Mouse (Mus musculus): Measurements from ENCODE around the gene Castor1. TPM values are rescaled to one million over a fixed set of nuclear protein-coding genes. Genes with fewer than 3 reads are reported as not detected.
A peak's percentile ranks its signal among the peaks of the same experiment; 100 is the strongest.

Gene Castor1
- total RNA-seq, 2 experiments from 2014 or later, result 5.6 to 8.3 TPM

DNA sequence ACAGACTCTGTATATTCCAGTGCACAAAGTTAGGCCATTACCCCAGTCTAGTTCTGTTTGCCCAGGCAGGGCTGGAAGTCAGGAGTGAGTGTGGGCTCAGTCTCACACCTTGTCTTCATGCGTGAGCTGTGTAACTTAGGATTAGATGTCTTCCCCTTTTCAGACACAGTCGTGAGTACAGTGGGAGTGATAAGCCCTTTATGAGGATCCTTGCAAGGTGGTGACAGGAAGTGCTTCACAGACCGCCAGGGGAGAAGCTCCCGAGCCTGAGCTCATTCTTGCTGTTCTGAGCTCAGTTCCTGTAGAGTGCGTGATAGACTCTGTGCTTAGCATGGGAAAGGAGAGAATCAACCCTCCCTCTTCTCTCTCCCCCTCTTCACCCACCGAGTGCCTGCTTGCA, 11.5 kb upstream of the Castor1 start:
- no peak for DNase-seq

DNA sequence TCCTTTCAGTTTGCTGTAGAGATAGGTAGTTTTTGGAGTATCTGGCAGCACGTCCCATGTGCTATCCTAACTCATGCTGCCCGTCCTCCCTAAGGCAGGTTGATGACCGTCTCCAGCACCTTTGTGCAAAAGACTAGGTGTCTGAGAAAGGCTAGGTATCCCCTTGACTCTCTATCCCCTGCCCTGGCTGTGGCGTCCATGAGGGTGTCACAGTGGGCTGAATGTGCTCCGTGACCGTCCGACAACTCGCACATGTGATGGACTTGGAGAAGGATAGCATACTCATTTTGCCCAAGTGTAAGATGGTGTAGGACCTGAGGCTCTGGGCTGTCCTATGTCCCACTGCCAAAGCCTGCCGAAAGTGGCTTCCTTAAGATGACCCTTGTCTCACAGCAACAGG, 10.4 kb upstream of the Castor1 start:
- no peak for DNase-seq

DNA sequence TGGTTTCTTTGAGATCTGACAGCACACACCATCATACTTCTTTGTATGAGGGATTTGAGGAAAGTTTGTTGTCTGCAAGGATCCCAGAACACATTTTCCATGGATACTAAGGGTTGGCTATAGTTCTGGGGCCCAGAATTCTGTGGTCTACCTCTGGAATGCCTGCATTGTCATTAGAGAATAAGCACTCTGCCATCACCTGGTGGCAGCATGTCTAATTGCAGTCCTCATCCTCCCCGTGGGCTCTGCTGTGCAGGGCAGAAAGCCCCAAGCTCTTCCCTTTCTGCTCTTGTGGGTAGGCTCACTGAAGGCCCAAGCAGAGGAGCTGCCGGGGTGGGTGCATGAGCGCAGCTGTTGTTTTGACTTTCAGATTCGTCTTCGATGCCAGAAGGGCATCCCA, 8.5 kb upstream of the Castor1 start:
- no peak for DNase-seq

DNA sequence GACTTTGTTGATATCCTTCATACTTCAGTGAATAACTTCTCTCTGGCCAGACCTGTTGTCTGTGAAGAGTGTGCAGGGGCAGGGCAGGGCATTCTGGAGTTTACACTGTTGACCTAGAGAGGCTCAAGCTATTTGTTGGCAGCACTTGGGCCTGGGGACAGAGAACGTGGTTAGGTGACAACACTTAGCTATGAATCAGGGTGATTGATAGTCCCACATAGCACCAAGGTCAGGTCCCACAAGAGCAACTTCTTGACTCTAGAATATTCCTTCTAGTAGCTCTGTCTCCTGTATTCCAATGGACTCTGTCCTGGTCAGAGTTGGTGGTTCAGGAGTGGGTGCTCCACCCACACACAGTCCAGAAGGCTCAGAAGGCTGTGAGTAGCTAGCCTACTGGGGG, 7.2 kb upstream of the Castor1 start:
- DNase-seq, result peak; percentile 47

DNA sequence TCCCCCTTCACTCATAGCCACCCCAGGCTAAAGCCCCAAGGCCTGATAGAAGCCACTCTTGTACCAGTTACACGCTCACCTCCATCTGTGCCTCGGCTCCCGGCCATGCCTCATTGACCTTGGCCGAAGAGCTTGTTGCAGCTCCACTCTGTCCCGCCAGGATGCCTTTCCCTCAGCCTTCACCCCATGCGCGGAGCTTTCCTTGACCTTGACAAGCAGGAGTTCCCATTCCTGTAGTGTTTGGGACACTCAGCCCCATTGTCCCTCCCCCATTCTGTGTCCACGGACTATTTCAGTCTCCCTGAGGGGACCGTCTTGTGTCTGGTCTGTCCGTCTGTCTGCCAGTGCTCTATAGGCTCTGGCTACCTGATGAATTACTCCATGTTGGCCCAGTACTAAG, 4.9 kb upstream of the Castor1 start:
- peak; percentile 50 for DNase-seq

DNA sequence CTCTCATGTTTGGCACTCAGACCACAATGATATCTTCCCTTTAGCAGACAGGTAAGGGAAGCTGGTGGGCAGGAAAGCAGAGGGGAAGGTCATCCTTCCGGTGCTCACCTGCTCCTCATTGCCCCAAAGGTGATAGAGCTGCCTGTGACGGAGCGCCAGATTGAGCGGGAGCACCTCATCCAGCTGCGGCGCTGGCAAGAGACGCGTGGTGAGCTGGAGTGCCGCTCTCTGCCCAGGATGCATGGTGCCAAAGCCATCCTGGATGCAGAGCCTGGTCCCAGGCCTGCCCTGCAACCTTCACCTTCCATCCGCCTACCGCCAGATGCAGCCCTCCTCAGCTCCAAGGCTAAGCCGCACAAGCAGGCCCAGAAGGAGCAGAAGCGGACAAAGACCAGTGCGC, 3.5 kb upstream of the Castor1 start:
- no peak for DNase-seq

DNA sequence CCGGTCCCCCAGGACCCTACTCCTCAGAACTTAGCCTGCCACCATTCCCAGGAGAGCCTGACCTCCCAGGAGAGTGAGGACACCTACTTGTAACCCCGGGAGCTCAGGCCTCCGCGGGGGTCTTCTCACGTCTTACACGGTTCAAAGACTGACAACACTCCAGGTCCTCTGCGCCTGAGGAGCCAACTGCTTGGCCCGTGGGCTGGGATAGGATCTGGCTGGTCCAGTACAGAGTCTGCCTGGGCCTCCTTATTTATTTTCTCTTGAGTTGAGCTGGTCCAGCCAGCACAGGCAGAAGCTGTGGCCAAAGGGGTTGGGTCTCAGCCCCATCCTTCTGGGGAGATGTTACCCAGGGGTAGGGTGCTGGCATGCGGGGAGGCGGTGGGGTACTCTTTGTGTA, 3.0 kb upstream of the Castor1 start:
- DNase-seq, result no peak

DNA sequence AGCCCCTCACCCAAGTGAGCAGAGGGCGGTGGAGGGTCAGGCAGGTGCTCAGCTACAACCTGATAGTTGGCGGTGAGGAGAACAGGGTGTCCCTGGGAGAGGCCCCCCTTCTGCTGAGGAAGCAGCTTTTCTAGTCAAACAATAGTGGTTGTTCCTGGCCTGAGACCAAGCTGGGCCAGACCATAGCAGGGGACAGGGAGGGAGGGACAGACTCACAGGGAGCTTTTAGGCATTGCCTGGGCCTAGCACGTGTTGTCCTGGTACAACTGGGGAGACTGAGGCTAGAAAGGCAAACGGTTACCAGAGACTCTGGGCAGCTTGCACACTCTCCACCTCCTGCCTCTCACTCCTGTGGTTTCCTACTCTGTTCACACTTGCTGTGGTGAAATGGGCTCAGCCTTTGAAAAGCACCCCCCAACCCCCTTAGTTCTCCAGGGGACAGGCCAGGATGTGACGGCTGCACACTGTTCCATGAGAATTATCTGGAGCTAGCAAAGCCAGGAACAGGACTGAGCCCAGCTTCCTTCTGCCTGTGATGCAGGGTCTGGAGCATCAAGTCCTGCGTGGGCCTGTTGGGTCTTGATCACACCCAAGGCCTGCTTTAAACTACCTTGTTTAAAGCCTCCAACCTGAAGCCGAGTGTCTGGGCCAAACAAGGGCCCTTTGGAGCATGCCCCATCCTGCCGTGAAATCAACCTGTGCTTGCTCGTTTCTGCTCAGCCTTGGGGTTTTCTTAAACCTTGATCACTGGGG, 1.6 kb upstream of the Castor1 start:
- DNase-seq, result peak; percentile 54

DNA sequence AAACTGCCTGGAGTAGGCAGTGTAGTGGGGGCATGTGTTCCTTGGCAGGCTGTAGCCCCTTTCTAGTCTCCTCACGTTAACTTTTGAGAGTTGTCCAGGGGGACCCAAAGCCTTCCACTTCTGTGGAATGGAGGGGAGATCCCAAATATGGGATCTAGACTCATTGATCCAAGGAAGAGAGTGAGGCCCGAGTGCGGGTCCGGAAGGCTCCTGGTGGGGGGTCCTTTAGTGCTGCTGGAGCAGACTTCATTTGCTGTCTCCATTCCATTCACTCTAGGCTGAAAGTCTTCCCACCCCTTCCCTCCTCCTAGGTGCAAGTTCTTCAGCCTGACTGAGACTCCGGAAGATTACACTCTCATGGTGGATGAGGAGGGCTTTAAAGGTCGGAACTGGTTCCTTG, 612 bp downstream of the Castor1 start:
- no peak for DNase-seq

DNA sequence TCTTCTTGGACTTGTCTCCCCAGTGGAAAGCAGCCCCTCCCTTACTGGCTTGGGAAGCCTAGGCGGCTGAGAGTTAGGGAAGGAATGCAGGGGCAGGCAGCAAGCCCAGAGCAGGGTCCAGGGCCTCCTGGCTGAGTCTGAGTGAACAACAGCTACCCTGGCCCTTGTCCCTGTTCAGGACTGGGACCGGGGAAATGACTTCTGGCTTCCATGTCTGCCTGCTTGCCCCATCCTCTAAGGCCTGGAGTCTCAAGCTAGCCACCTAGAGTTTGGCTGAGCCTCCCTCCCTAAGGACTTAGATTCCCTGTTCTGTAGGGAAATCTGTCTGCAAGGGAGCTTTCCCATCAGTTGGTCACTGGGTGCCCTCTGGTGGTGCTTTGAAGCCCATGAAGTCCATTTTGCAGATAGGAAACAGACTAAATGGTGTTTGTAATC, 1.3 kb downstream of the Castor1 start:
- DNase-seq, result peak; percentile 85

DNA sequence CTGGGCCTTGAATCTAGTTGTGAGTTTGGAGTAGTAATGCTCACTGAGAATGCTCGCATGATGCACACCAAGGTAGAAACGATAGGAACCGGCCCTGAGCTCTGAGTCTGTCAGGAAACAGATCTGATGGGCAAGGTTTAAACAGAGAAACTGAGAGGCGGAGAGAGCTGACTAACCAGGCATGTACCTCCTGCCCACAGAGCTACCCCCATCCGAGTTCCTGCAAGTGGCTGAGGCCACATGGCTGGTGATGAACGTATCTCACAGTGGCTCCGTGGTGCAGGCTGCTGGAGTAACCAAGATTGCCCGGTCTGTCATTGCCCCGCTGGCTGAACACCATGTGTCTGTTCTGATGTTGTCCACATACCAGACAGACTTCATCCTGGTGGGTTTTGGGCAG, 1.9 kb downstream of the Castor1 start:
- DNase-seq, result no peak

DNA sequence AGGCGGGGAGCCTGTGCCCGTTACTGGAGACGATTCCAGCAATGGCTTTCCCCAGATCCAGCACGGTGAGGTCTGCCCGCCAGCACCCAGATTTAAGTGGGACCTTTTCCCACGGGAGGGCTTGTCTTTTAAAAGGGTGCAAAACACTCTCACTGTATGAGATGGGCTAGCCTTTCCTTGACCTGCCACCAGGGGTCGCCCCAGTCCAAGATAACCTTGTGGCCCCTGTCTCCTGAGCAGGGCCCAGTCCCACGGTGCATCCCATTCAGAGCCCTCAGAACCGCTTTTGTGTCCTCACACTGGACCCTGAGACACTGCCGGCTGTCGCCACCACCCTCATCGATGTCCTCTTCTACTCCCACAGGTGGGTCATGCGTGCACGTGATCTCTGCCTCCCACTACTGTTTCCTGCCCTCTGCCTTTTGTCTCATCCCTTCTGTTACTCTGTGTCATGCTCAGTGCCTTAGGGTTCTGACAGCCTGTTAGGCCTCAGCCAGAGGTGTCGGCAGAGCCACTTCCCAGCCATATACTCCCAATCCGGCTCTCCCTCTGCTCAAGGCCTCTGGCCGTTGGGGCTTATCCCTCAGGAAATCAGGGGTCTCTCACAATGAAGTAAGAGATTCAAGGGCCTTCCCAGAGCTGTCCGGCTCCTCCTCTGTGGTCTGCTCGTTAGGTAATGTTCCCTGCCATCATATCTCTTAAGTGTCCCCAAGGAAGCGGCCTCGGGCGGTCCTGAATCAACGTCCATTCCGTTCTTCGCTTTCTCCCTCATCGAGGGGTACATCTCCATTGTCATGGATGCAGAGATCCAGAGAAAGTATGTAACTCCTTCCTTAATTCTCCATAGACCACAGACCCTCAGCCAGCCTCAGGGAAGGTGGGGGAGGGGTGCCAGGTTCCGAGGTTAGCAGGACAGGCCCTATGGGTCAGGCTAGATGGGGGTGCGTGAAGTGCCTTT, 2.7 kb downstream of the Castor1 start:
- DNase-seq, result peak; percentile 92

DNA sequence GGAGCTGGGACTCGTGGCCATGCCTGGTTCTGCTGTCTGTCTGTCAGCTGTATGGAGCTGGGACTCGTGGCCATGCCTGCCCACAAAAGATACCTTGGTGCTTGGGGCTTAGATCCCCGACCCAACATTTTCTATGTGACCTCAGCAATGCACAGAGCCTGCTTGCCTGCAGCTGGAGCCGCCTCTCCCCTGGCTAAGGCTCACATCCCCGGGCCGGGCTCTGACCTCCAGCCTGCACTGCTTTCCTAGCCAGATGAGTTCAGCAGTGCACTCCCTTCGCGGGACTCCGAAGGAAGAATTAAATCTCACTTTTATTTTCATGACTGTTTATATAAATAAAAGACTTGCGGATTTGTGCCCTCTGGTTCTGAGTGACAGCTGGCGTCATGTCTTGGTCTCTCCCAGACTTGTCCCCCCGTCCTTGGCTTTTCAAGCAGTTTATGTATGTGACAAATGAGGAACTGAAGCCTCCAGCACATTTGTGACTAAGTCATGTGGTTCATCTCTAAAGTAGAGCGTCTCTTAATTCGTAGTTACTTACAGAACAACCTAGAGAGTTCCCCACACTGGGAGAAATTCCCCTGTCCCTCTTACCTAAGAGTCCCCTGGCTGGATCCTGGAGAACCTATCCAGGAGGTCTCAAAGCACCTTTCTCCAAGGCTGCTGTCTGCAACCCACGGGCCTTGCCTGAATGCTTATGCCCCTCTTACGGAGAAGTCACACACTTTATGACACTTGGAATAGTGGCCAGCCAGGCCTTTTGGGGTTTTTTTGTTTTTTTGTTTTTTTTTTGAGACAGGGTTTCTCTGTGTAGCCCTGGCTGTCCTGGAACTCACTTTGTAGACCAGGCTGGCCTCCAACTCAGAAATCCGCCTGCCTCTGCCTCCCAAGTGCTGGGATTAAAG, 4.3 kb downstream of the Castor1 start:
- no peak for DNase-seq

DNA sequence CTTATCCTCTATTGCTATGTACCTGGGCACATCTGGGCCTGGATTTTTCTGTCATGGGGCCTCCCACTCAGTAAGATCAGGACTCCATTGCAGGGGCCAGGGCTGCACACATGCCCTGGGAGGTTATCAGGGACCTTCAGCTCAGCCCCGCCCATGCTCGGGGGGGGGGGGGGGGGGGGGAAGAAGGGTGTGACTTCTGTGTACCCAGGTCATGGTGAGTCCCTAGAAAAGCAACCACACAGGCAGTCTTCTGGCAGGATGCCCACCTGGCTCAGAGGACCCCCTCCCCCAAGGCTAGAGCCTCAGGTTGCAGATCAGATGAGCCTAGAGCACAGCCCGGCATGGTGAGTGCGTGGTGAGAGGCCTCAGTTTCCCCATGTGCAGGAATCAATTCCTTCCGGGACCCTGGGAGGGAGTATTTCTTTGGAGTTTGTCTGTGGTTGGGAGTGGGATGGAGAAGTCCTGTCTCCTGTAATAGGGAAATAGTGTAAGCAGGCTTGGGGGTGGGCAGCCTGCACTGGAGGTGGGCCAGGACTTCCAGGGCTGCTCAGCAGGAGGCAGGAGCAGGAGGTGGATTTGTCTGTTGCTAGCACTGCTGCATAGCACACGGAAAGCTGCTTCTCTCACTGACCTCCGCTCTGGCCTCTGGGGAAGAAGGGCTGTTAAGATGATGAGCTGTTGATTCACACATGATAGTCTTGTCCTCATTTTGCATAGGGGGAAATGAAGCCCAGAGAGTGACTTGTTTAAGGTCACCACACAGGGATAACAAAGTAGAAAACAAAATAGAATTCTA, 5.6 kb downstream of the Castor1 start:
- DNase-seq, result no peak

DNA sequence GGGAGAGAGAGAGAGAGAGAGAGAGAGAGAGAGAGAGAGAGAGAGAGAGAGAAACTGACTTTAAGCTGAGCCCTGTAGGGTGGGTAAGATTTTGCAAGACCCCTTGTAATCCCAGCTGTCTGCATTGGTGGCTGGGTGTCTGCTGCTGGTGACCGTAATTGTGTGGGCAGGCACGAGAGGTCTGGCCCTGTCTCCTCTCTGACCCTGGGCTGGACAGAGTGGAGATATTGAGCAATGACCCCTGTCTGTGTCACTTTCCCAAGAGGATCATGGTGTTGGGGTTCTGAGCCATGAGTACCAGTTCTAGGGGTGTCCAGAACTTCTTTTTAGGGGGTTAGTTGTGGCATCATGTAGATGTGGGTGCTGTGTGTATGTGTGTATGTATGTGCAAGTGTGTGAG, 6.2 kb downstream of the Castor1 start:
- DNase-seq, result no peak

DNA sequence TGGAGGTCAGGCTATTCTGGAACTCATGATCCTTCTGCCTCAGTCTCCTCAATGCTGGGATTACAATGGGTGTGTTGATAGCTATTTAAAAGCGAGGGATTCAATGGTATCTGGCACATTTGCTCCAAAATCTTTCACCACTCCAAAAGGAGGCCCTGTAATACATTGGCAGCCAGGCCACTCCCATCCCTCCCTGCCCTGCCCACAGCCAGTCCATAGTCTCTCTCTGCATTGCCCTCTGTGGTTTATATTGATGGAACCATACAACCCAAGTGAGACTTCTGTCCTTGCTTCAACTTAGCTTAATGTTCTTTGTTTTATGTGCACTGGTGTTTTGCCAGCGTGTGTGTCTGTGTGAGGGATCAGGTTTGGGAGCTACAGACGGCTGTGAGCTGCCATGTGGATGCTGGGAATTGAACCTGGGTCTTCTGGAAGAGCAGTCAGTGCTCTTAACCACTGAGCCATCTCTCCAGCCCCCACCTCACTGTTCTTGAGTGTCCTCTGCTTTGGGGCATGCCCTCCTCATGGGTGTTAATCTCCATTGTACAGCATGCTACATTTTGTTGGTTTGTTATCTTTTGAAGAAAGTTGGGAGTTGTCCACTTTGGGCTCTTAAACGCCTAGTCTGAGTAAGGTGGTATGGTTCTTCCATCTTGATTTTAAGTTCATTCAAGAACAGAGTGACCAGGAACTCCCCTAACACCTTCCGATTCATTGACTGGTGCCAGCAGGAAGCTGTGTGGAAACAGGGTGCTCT, 8.7 kb downstream of the Castor1 start:
- DNase-seq, result no peak

DNA sequence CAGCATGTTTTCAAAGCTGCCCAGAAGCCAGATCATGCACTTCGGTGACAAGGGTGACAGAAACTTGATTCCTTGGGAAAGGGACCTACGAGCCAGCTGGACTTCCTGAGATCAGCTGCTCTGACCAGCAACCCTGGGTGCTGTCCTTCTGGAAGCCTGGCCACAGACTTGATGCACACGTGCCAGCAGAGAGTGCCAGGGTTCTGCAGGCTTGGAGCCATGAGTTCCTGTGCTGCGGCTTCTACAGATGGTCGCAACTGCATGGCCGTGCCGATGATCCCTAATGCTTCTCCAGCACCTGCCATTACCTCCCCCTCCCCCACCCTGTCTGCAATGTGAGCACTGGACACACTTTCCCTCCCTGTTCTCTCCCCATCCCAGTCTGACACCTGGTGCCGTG, 10.4 kb downstream of the Castor1 start:
- peak; percentile 72 for DNase-seq

DNA sequence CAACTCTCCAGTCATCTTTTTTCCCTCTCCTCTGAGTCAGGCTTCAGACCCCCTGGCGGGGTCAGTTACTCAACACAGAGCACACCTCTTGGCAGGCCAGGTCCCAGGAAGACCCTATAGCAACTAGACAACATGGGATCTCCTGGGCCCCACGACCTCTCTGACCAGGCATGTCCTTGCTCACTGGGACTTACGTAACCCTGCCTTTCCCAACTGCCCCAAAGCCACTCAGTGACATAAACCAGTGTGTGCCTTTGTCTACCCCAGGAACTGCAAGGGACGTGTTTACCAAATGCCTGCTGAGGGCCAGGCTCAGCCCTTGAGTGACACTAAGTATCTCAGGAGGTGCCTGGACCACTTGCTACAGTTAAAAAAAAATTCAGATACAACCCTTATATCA, 11.8 kb downstream of the Castor1 start:
- no peak for DNase-seq

DNA sequence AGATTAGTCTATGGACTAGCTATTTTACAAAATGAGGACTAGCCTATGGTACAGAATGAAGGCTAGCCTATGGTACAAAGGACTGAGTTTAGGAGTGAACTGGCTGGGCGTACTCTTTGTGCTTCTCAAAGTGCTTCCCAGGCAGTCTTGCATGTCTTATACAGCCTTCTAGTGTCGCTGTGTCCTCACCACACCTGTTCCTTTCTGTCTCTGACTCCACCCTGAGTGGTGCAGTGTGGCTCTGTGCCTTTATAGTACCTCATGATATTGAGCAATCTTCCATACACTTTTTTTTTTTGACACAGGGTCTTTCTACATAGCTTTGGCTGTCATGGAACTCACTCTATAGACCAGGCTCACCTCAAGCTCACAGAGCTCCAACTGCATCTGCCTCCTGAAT, 13.4 kb downstream of the Castor1 start:
- no peak for DNase-seq

DNA sequence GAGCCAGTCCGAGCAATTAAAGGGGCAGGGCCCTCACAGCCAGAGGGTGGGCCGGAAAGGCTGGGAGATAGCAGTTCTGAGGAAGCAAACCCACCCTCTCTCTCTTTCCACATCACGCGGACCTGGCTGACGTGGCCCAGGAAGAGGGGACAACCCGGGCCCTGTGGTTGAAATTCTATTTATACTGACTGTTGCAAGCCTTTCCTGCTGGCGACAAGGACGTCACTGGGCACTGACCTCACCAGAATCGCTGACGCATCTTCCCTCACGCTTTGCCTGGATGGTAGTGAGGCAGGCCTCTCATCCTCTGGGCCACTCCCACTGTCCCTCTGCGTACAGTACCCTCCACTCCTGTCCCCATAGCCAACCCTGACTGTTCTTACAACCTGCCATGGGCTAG, 14.6 kb downstream of the Castor1 start:
- no peak for DNase-seq
